Mouse (Mus musculus) layer of hippocampus, postnatal 36 days (tissue): ENCODE data around the gene Chmp5. TPM values are rescaled to one million over a fixed set of nuclear protein-coding genes. Genes with fewer than 3 reads are reported as not detected.
"Not testable (repeated sequence)": the region's sequence is repeated elsewhere in the genome, so short reads cannot be mapped to it uniquely, and the experiment has no call there.

Experiments used
- DNase-seq, 2 experiments: peaks; one replicate each; pipeline ENCODE4 v3.0.0; 2022
- total RNA-seq, 2 experiments: library from RNA; stranded (reverse); gene quantifications; 2 replicates each; pipeline ENCODE4 v1.2.3; 2021

Gene Chmp5
- 10 to 100 TPM; 87.9 to 89.4 TPM for total RNA-seq

DNA sequence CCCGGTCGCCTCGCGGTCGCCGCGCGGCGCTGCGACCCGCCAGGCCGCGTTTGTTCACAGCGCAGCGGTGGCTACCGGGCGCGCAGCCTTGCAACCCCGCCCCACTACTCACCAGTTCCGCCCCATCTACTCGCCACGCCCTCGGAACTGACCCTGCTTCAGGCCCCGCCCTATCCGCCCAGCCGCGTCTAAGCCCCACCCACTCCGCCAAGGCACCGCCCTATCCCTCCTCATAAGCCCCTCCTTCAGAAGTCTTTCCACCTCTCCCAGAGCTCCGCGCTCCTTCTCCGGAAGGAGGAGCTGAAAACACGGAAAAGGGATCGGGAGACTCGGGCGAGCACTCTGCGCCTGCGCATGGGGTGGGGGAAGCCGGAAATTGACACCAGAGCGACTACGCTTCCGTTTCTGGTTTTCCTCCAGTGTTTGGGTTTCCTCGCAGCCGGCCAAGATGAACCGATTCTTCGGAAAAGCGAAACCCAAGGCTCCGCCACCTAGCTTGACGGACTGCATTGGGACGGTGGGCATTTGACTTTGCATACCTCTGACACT, at the start of gene Chmp5, which contains the start of gene Bag1:
Chmp5 (plus strand) TSS at position 248 of the 549 bp plus-strand sequence.
Bag1 (minus strand) TSS at position 135 of the 549 bp plus-strand sequence.
- DNase-seq, result peak; percentile 98 to 99

DNA sequence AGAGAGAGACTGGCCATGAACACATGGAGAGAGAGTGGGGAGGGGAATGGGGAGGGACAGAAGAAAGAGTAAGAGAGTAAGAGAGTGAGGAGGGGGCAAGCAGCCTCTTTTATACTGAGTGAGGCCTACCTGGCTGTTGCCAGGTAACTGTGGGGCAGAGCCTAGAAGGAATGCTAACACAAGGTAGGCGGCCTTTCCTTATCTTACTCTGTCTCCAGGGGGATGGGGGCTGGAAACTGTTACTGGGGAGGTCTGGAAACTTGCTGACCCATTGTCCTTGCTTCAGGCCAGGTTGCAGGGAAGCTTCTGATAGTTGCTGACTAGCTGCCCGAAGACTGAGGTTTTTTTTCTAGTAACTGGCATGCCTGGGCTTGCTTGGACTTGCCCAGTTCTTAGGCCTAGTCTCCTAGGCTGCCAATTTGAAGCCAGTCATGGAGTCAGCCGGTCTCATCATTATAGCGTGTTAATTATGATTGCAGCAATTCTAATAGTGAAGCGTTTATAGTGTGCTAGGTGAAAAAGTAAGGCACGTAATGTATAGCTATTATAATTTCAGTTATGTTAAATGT, 49.6 kb upstream of the Chmp5 start:
- DNase-seq, result no peak

DNA sequence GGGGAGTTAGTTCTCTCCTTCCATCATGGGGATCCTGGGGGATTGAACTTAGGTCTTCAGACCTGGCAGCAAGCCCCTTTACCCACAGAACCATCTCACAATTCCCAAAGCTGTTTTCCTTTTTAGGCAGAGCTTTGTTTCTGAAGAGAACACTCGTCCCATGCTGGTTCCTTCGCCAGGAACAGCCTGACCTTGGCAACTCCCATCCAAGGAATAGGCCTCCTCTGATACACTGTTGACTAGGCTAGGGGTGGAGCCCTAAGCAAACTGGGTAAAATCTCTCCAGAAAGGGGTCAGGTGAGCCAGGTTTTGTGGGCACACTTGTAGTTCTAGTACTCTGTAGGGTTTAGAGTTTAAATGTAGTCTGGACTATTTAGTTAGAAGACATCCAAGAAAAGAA, 48.9 kb upstream of the Chmp5 start:
- DNase-seq, result no peak

DNA sequence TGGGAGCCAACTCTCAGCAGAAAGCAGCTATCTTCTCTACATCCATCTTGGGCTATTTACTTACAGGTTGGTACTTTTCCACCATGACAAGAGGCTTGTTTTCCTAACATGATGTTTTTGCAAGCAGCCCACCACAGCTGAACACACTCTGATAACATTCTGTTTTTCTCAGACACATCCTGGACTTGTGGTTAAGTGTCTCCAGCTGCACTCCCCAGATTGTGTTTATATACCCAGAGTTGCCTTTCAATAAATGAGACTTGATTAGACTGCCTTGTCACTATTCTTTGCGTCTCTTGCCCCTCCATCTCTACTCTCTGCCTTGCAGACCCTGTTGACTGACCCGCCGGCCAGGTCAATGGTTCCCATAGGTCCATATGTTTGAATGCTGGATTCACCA, 48.1 kb upstream of the Chmp5 start:
- no peak for DNase-seq

DNA sequence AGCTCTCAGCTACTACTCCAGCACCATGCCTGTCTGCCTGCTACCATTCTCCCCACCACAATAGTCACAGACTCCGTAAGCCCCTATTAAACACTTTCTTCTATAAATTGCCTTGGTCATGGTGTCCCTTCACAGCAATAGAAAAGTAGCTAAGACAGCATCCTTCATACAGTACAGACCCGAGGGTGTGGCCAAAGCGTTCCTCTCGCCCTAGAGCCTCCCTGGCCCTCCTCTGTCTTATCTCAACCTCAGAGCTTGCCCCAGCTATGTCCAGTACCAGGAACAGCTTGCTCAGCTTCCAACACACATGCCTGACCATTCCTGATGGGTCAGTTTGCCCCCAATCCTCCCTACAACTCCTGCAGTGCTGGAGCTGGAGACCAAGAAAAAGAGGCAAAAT, 47.6 kb upstream of the Chmp5 start:
- no peak for DNase-seq

DNA sequence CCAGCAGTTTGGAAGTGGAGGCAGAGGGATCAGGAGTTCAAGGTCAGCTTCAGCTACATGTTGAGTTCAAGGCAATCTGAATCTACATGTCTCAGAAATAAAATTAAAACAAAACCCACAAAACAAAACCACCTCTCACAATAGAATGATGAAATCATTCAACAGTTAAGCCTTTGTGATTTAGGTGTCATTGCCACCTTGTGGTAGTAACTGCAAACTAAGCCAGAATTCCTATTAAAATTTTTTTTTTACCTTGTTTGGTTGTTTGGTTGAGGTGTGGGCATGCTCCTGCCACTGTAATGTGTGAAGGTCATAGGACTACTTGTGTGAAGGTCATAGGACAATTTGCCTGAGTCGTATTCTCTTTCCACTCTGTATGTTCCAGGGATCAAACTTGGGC, 41.9 kb upstream of the Chmp5 start:
- no peak for DNase-seq

DNA sequence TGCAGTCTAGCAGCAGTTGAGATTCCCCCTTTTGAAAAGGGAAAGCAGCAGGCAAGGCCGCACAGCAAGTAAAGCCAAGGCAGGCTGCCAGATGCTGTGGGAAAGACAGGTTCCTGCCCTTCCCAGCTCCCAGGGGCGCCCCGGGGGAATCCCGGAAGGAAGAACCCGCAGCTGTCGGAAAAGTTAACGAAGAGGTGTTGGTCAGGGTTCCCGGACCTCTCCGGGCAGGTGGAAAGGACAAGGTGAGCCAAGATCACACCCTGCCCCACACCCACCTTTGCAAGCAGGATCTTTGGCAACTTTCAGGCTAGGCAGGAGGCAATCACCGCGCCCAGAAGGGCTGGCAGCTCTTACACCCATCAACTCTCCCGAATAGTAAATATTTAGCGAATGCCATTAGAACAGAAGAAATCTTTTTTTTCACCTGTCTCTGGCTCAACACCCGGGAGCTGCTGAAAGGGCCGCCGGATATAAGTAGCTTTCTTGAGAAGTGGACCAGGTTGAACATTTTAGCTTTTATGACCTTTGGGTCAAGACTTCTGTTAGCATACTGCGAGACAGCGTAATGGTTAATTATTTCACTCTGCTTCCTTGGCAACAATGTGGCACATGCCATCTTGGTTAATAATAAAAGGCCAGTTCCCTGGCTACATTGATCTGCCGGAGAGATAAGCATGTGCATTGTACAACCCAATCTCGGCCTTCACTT, 39.8 kb upstream of the Chmp5 start:
- DNase-seq, result no peak

DNA sequence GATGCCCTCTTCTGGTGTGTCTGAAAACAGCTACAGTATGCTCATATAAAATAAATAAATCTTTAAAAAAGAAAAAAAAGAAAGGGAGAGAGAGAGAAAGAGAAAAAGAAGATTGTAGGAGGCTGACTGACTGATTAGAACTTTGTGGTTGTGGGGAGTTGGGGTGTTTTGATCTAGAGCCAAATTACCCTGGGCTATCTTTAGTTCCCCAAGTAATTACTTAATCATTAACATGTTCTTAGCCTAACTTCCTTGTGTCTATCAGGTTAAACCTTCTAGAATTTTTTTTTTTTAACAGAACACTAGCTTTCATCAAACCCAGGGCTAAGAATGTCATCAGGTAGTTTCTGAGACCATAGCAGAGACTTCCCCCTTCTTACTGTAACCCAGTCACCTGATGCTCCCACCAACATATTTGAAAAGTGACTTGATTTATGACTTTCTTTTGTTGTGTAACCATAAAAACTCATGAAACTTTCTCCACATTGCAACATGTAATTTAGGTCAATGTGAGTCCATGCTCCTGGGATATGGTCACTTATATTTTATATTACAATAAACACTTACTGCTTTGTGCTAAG, 33.8 kb upstream of the Chmp5 start:
- DNase-seq, result no peak

DNA sequence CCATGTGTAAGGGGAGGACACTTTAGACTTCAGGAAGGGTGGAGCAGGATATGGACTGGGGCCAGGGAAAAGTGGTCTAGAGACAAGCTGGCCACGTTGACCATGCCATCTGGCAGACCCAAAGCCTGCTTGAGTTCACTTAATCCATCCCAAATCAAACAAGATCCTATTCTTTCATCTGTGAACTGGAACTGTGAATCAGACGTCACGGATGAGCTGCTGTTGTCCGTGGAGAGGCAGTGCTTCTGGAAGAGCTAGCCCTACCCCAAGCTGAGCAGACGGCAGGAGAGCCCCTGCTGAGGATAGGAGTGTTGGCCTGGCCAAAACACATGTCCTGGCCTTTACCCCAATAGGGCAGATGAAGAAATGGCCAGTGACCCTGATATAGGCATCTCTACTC, 32.3 kb upstream of the Chmp5 start:
- DNase-seq, result no peak

DNA sequence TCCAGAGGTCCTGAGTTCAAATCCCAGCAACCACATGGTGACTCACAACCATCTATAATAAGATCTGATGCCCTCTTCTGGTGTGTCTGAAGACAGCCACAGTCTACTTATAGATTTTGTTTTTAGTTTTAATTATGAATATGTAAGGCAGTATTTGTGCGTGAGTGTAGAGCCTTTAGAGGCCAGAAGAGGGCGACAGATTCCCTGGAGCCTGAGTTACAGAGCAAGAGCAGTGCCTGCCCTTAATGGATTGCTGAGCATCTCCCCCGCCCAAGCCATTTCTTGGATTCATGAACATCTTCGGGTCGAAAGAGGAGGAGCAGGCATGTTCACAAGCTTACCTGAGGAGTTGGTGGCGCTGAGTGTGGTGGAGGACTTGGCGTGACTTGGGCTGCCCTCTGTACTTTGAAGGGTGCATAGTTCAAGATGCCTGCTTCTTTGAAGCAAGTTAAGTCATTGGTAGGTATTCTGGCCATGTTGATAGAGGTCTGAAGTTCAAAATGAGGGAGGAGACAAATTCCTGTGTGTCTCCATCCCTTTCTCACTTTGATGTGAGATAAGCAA, 31.5 kb upstream of the Chmp5 start:
- DNase-seq, result no peak

DNA sequence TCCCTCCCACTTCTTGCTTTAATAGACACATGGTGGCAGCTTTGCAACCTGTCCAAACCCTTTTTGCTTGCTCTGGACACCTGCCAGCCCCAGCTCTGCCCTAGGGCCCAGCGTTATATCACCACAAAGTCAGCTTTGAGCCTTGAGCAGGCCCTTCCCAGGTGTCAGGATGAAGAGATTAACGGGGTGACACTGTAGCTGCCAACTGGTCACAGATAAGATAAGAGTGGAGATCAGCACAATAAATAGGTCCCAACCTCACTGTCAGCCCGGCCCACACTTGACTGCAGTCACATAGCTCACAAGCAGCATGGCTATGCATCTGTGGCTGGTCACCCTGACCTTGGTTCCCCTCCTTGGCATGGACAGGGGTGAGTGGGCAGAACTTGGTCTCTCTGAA, 28.4 kb upstream of the Chmp5 start, which contains the start of gene Spink4:
Spink4 (plus strand) TSS at position 268 of the 400 bp plus-strand sequence.
- DNase-seq, result no peak

DNA sequence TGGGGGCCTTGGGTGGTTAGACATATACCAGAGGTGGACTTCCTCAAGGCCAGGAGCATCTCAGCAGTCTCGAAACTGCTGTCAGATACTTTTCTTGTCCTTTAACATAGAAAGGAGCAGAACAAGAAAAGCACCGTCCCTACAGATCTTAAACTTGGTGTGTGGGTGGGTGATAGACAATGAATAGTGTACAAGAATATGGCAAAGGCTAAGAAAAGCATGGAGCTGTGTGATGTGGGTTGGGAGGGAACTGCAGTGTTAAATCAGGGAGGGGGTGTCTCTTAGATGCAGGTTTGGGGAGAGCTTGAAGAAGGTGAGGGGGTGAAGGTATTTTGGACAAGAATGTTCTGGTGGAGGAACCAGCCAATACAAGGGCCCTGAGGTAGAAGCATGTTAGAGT, 27.6 kb upstream of the Chmp5 start:
- no peak for DNase-seq

DNA sequence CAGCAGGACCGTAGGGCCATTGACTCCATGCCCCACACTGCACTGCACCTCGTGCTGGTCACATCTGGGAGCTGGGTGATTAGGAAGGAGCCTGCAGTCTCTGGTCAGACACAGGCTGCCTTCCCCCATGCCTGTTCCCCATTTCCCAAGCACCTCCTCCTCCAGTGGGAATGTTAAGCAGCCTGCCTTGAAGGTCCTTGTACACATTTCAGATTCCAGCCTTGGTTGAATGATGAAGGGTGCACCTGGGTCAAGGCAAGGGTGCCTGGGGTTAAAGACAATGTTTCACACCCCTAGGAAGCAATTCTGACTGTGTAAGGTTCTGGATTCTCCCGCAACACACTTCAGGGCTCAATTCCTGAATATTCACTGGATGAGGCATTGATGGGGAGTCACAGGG, 26.9 kb upstream of the Chmp5 start:
- no peak for DNase-seq

DNA sequence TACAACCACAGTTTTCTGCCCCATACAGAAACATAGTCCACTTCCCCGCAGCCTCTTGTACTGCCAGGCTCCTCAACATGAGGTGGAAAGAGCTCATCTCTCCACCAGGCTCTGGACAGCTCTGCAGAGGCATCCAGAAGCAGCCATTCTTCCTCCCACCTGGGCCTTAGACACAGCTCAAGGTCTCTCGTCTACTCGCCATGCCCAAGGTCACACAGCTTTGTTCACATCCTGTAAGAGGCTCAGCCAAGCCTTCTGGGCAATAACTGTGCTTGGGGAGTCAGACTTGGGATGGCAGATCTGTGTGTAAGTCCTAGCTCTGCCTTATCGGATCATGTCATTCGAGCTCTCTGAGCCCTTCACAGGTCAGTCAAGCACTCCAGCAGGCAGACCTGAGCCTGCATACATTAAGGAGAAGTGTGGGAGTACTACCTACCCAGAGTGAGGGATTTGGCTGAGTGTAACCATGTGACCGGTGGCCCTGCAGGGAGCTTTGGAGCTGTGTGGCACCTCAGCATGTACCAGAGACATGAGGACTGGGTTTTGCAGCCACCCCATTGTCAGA, 25.0 kb upstream of the Chmp5 start:
- DNase-seq, result no peak

DNA sequence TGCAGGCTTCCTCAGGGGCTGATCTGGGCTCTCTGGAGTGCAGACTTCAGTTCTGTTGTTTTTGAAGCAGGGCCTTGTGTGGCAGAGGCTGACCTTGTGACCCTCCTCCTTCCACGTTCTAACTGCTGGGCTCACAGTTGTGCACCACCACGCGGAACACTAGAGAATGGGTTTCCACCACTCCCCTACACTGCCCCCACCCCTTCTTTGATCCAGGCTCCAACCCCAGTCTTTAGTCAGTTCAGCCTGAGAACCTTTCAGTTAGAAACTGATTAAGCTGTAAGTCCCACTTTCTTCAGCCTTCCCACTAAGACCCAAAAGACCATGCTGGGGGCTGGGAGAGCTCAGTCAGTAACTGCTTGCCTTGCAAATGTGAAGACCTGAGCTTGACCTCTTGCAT, 22.6 kb upstream of the Chmp5 start:
- DNase-seq, result no peak

DNA sequence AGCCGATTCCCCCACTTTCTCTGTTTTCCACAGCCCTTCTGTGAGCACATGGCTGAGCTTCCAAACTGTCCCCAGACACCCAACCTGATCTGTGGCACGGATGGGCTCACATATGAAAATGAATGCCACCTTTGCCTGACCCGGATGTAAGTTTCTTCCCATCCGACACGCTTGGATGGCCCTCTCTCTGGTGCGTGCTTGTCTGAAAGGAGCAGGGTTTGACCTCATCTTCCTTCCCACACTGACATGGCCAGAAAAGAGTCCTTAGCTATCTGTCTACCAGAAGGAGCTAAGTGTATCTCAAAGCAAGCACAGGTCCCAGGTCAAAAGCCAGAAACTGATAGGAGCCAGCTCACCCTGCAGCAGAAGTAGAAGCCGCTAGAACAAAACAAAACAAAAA, 19.2 kb upstream of the Chmp5 start:
- DNase-seq, result no peak

DNA sequence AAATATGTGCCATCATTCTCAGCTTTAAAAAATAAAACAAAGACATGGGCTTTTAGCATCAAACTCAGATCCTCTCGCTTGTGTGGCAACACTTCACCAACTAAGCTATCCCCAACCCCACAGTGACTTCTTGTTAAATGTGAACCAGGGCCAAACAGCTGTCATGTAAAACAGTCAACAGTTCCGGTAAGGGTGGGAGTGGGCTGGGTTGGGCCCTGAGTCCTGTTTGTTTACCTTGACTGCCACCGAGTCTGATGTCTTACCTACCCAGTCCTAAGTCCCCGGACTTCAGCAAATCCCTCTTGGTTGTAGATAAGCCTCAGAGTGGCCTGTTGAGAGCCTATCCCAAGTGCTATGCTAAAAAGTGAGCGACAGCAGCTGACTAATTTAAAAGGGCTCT, 14.5 kb upstream of the Chmp5 start:
- DNase-seq, result no peak

DNA sequence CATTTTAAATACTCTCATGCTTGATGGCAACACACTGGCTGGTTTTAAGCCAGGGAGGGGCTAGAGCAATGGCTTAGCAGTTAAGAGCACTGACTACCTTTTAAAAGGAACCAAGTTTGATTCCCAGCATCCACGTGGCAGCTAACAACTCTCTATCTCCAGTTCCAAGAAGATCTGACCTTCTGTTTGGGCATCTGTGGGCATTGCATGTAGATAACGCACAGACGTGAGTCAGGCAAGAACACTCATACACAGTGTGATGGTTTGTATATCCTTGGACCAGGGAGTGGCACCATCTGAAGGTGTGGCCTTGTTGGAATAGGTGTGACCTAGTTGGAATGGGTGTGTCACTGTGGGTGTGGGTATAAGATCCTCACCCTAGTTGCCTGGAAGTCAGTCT, 13.8 kb upstream of the Chmp5 start:
- not testable (repeated sequence) for DNase-seq

DNA sequence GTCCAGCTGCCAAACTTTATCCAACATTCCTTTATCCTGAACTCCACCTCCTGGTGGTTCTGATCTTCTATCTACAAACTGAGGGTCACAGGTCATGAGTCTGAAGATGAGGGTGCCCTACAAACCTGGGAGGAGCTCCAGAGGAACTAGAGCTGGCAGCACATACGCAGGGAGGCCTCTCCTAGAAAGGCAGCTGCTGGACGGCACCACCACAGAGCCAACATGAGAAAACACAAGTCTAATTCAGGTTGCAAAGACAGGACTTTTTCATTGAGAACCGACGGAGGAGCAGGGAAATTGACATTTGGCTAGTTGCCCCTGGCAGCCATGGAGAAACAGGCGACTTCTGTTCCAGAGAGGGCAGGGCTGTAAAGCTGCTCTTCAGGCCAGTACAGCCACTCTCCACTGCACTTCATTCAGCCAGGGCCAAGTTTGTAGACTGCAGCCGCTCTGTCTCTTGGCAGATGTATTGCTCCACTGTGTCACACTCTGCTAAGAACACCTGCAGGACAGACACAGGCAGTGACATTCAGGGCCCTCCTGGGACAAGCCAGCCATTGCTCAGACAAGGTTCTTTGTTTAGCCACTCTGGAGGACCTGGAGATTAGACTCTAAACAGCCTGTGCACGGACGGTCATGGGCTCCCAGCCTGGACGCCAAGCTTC, 11.9 kb upstream of the Chmp5 start:
- peak; percentile 43 to 56 for DNase-seq

DNA sequence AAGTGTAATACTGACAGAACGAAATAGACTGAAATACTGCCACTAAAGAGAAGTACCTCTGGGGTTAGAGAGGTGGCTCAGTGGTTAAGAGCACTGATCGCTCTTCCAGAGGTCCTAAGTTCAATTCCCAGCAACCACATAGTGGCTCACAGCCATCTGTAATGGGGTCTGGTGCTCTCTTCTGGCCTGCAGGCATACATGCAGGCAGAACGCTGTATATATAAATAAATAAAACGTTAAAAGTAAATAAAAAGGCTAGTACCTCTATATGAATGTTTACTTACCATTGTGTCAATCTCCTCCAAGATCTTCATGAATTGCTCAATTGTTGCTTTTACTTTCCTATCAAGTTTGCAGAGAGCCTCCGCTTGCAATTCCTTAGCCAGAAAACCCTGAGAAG, 9.4 kb upstream of the Chmp5 start:
- no peak for DNase-seq

DNA sequence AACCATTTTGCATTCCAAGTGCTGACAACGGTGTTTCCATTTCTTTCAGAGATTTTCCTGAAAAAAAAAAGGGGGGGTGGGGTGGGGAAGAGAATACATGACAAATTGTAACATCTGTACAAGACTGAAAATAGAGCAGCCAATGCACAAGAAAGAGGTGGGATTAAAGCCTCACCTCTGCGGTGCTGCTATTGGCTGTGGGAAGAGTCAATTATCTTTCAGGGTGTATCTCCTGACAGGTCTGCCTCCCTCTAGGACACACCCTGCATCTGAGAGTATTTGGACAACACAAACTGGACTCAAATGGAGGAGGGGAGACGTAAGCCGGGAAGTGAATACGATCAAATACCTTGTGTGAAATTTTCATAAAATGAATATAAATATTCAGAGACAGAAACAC, 4.6 kb upstream of the Chmp5 start:
- DNase-seq, result no peak

DNA sequence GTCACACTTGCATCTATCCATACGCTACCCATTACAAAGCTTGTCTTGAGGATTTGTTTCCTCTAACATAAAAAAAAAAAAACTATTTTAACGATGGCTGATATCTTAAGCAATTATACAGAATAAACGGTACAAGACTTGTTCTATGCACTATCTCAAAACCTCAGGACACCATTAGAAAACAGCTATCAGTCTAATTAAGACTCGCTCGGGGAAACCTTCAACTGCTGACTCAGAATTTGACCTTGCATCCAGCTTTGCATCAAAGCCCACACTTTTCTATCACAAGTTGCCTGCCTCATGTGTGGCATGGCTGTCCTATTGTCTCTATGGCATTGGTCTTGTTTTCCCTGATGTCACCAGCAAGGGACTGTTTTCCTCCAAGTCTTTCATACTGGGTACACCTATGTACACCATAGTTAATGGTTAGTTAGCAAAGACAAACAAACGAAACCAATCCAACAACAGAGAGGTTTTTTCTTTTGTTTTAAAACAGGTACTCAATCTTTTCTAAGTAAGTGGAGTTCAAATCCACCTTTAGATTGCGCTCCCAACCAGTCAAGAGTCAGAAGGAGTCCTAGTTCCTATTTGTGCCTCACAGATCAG, 1.6 kb upstream of the Chmp5 start:
- no peak for DNase-seq
